Mouse (Mus musculus): ENCODE data around the gene Rexo1.

GRCm38 (mm10) chr10:80553575-80553974, 7.8 kb downstream of the Rexo1 start:
- peak; percentile 19; the same call in 1 of the 2 replicates for TF ChIP-seq CTCF (IDR thresholded peaks at IDR 0.05; ENCODE audit: low read depth)
- peak; percentile 77 for TF ChIP-seq EP300 (IDR thresholded peaks at IDR 0.05; ENCODE audit: low read depth)
